Mouse (Mus musculus): ENCODE data around the gene Gm49630. TPM values are rescaled to one million over a fixed set of nuclear protein-coding genes. Genes with fewer than 3 reads are reported as not detected.
"Not testable (repeated sequence)": the region's sequence is repeated elsewhere in the genome, so short reads cannot be mapped to it uniquely, and the experiment has no call there.

The Gm49630 gene
- polyA plus RNA-seq, 1 experiment from 2014 or later = not detected

- not testable (repeated sequence) for H3K4me2 ChIP-seq (ENCODE audit: low read depth, low read length); H3K4me3 ChIP-seq (ENCODE audit: low read length); H3K36me3 ChIP-seq (ENCODE audit: control insufficient read depth, insufficient read depth, low read length); H3K4me1 ChIP-seq (replicated peaks; ENCODE audit: control insufficient read depth, insufficient read depth, low read length); ATAC-seq (ENCODE audit: low read depth); H3K27ac ChIP-seq (ENCODE audit: low read length); H3K9me3 ChIP-seq (ENCODE audit: control insufficient read depth, low read length); H3K9ac ChIP-seq (ENCODE audit: low read length); H3K27me3 ChIP-seq (ENCODE audit: control insufficient read depth, insufficient read depth, low read depth, low read length)
- 89% methylated on average over 7 of the region's 7 CpGs for WGBS
These were observed 23.3 kb upstream of the Gm49630 start for GRCm38 (mm10) chr17:7395116-7395515.

- H3K27ac ChIP-seq (ENCODE audit: low read length); H3K36me3 ChIP-seq (ENCODE audit: control insufficient read depth, insufficient read depth, low read length); ATAC-seq (ENCODE audit: low read depth); H3K4me2 ChIP-seq (ENCODE audit: low read depth, low read length); H3K27me3 ChIP-seq (ENCODE audit: control insufficient read depth, insufficient read depth, low read depth, low read length); H3K4me1 ChIP-seq (replicated peaks; ENCODE audit: control insufficient read depth, insufficient read depth, low read length); H3K9me3 ChIP-seq (ENCODE audit: control insufficient read depth, low read length); H3K4me3 ChIP-seq (ENCODE audit: low read length); H3K9ac ChIP-seq (ENCODE audit: low read length): not testable (repeated sequence)
- 63% methylated on average over 7 of the region's 7 CpGs for WGBS
These were observed 18.1 kb upstream of the Gm49630 start for GRCm38 (mm10) chr17:7389898-7390297.

GRCm38 (mm10) chr17:7388958-7389356 lies 17.2 kb upstream of the Gm49630 start:
- H3K4me3 ChIP-seq (ENCODE audit: low read length); H3K9ac ChIP-seq (ENCODE audit: low read length); H3K4me2 ChIP-seq (ENCODE audit: low read depth, low read length); H3K9me3 ChIP-seq (ENCODE audit: control insufficient read depth, low read length); H3K27me3 ChIP-seq (ENCODE audit: control insufficient read depth, insufficient read depth, low read depth, low read length); H3K27ac ChIP-seq (ENCODE audit: low read length); H3K4me1 ChIP-seq (replicated peaks; ENCODE audit: control insufficient read depth, insufficient read depth, low read length); ATAC-seq (ENCODE audit: low read depth); H3K36me3 ChIP-seq (ENCODE audit: control insufficient read depth, insufficient read depth, low read length): not testable (repeated sequence)
- 67% methylated on average over 6 of the region's 8 CpGs for WGBS

- H3K9me3 ChIP-seq (ENCODE audit: control insufficient read depth, low read length); H3K27me3 ChIP-seq (ENCODE audit: control insufficient read depth, insufficient read depth, low read depth, low read length); H3K4me1 ChIP-seq (replicated peaks; ENCODE audit: control insufficient read depth, insufficient read depth, low read length); H3K9ac ChIP-seq (ENCODE audit: low read length); ATAC-seq (ENCODE audit: low read depth); H3K27ac ChIP-seq (ENCODE audit: low read length); H3K4me3 ChIP-seq (ENCODE audit: low read length); H3K4me2 ChIP-seq (ENCODE audit: low read depth, low read length); H3K36me3 ChIP-seq (ENCODE audit: control insufficient read depth, insufficient read depth, low read length): not testable (repeated sequence)
- WGBS = no CpG with 5 or more reads among the region's 2 CpGs
These were observed 16.7 kb upstream of the Gm49630 start for GRCm38 (mm10) chr17:7388341-7388957.

- not testable (repeated sequence) for H3K4me2 ChIP-seq (ENCODE audit: low read depth, low read length); H3K27me3 ChIP-seq (ENCODE audit: control insufficient read depth, insufficient read depth, low read depth, low read length); H3K27ac ChIP-seq (ENCODE audit: low read length); H3K9me3 ChIP-seq (ENCODE audit: control insufficient read depth, low read length); H3K36me3 ChIP-seq (ENCODE audit: control insufficient read depth, insufficient read depth, low read length); ATAC-seq (ENCODE audit: low read depth); H3K4me3 ChIP-seq (ENCODE audit: low read length); H3K9ac ChIP-seq (ENCODE audit: low read length); H3K4me1 ChIP-seq (replicated peaks; ENCODE audit: control insufficient read depth, insufficient read depth, low read length)
- 71% methylated on average over 8 of the region's 8 CpGs for WGBS
These were observed 14.2 kb upstream of the Gm49630 start for GRCm38 (mm10) chr17:7386016-7386415.

- H3K4me3 ChIP-seq (ENCODE audit: low read length); H3K27me3 ChIP-seq (ENCODE audit: control insufficient read depth, insufficient read depth, low read depth, low read length); H3K4me1 ChIP-seq (replicated peaks; ENCODE audit: control insufficient read depth, insufficient read depth, low read length); H3K9ac ChIP-seq (ENCODE audit: low read length); H3K4me2 ChIP-seq (ENCODE audit: low read depth, low read length); H3K9me3 ChIP-seq (ENCODE audit: control insufficient read depth, low read length); ATAC-seq (ENCODE audit: low read depth); H3K36me3 ChIP-seq (ENCODE audit: control insufficient read depth, insufficient read depth, low read length); H3K27ac ChIP-seq (ENCODE audit: low read length): not testable (repeated sequence)
- WGBS = 77% methylated on average over 3 of the region's 3 CpGs
These were observed 13.6 kb upstream of the Gm49630 start, which contains the start of gene Unc93a2 for GRCm38 (mm10) chr17:7385364-7385763. Unc93a2 (minus strand) TSS chr17:7385464.

GRCm38 (mm10) chr17:7383167-7384143 lies 11.7 kb upstream of the Gm49630 start:
- H3K9ac ChIP-seq (ENCODE audit: low read length); H3K36me3 ChIP-seq (ENCODE audit: control insufficient read depth, insufficient read depth, low read length); H3K4me2 ChIP-seq (ENCODE audit: low read depth, low read length); ATAC-seq (ENCODE audit: low read depth); H3K27ac ChIP-seq (ENCODE audit: low read length); H3K4me3 ChIP-seq (ENCODE audit: low read length); H3K4me1 ChIP-seq (replicated peaks; ENCODE audit: control insufficient read depth, insufficient read depth, low read length); H3K27me3 ChIP-seq (ENCODE audit: control insufficient read depth, insufficient read depth, low read depth, low read length); H3K9me3 ChIP-seq (ENCODE audit: control insufficient read depth, low read length): not testable (repeated sequence)
- 76% methylated on average over 10 of the region's 13 CpGs for WGBS

- H3K36me3 ChIP-seq (ENCODE audit: control insufficient read depth, insufficient read depth, low read length); H3K9ac ChIP-seq (ENCODE audit: low read length); H3K27ac ChIP-seq (ENCODE audit: low read length); ATAC-seq (ENCODE audit: low read depth); H3K4me1 ChIP-seq (replicated peaks; ENCODE audit: control insufficient read depth, insufficient read depth, low read length); H3K27me3 ChIP-seq (ENCODE audit: control insufficient read depth, insufficient read depth, low read depth, low read length); H3K4me3 ChIP-seq (ENCODE audit: low read length); H3K9me3 ChIP-seq (ENCODE audit: control insufficient read depth, low read length); H3K4me2 ChIP-seq (ENCODE audit: low read depth, low read length): not testable (repeated sequence)
- WGBS = 86% methylated on average over 1 of the region's 3 CpGs
These were observed 10.9 kb upstream of the Gm49630 start for GRCm38 (mm10) chr17:7382711-7383110.

- H3K27ac ChIP-seq (ENCODE audit: low read length); H3K4me2 ChIP-seq (ENCODE audit: low read depth, low read length); H3K9me3 ChIP-seq (ENCODE audit: control insufficient read depth, low read length); H3K27me3 ChIP-seq (ENCODE audit: control insufficient read depth, insufficient read depth, low read depth, low read length); ATAC-seq (ENCODE audit: low read depth); H3K4me1 ChIP-seq (replicated peaks; ENCODE audit: control insufficient read depth, insufficient read depth, low read length); H3K4me3 ChIP-seq (ENCODE audit: low read length); H3K9ac ChIP-seq (ENCODE audit: low read length); H3K36me3 ChIP-seq (ENCODE audit: control insufficient read depth, insufficient read depth, low read length): not testable (repeated sequence)
- WGBS = 13% methylated on average over 2 of the region's 3 CpGs
These were observed 6.1 kb upstream of the Gm49630 start for GRCm38 (mm10) chr17:7377907-7378306.
